Mouse (Mus musculus) heart, adult 8-10 months (tissue): ENCODE results near the gene Mpp3. TPM values are rescaled to one million over a fixed set of nuclear protein-coding genes. Genes with fewer than 3 reads are reported as not detected.
A peak's percentile ranks its signal among the peaks of the same experiment; 100 is the strongest.

Experiments
- DNase-seq: peaks from one replicate; pipeline ENCODE4 v3.0.0; 2022; ENCODE audit warnings: low spot score
- total RNA-seq, 4 experiments: library from RNA; stranded (reverse); gene quantifications; 2 replicates each; pipeline ENCODE4 v1.2.4; 2022

Gene Mpp3
- total RNA-seq, 4 experiments from 2014 or later = 0.92 to 2.6 (median 1.5) TPM

DNA sequence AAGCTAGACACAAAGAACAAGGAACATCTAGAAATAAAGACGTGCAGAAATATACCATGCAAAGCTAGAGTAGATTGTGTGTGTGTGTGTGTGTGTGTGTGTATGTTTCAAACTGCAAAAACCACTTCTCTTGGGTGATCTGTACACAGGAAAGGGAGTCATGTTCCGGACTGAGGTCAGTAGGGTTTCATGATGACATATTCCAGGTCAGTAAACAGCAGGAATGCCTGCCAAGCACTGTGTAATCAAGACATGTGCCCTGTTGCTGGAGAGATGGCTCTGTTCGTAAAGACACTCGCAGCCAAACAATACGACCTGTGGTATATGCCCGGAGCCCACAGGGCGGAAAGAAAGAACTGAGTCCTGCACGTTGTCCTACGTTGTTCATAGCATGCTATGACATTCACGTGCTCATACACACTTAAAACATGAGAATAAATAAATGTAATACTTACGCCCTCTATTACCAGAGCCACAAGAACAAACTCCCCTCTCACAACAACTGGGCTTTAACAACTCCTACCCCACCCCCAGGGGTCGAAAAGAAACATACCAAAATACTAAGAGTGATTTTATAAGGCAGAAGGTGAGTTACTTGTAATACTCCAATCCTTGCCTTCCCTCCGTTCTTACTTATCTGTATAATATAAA is 11.4 kb upstream of the Mpp3 start:
- DNase-seq = no peak

DNA sequence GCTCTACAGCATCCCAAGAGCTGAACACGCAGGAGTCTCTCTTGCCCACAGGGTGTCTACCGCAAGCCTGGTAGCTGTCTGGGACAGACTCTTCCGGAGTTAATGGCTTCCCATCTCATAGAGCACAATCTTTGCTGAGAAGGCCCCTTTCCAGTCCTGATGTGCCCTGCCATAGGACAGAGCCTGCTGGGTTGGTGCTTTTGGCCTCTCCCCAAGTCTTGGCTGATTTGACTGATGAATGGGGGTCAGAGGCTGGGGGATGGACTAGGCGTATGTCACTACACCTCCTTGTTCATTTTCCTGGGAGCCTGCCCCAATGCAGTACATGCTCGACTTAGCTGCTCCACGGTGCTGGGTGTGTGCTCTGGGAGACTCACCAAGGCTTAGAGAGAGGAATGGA is 9.5 kb upstream of the Mpp3 start:
- DNase-seq = no peak

DNA sequence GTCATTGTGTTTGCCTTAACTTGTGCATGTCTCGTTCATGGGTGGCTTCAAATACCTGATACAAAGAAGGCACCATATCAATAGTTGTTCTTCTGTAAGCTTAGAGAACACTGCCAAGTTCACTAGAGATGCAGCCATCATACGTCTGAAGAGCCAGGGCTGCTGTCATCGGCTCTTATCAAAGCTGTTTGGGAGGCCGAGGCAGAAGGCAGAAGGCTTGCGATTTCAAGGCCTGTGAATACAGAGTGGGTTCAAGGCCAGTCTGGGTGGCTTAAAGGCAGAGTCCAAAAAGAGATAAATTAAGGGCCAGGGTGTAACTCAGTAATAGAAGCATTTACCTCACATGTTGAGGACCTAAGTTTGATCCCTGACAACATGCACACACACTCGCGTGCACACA is 8.1 kb upstream of the Mpp3 start:
- no peak for DNase-seq

DNA sequence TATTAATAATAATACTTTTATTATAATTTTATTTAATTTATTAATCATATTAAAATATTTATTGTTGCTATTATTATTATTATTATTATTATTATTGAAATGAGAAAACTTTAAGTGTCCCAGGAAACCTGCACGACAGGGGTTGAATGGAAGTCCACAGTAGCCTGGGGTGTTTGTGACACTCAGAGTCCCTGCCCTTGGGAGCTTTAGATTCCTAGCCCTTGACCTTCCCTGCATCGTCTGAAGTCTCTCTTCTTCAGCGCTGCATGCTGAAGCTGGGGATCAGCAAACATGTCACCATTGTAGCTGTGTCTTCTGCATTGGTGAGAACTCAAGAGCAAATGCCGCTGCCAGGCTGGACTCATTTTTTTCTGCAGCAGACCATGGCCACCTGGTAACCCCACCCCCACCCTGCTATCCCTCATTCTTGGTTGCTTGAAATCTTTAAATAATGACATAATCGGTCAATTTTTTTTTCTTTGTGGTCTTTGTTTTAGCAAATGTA is 7.2 kb upstream of the Mpp3 start:
- DNase-seq = no peak

DNA sequence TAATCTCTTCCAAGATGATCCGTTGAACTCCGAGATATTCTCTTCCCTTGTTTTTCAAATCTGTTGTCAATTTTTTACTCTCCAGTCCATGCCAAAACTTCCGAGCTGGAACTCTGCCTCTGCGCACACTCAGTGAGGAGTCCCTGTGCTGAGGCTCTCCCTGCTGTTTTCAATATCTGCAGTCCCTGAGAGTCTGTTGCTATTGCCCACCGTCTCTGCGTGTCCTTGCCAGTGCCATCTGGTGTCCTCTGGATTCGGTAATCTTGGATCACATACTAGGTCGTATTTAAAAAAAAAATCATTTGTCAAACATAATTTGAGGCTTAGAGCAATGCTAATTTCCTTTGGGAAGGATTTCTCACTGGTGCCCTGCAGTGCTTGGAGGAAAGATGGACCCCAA is 6.6 kb upstream of the Mpp3 start:
- DNase-seq = no peak

DNA sequence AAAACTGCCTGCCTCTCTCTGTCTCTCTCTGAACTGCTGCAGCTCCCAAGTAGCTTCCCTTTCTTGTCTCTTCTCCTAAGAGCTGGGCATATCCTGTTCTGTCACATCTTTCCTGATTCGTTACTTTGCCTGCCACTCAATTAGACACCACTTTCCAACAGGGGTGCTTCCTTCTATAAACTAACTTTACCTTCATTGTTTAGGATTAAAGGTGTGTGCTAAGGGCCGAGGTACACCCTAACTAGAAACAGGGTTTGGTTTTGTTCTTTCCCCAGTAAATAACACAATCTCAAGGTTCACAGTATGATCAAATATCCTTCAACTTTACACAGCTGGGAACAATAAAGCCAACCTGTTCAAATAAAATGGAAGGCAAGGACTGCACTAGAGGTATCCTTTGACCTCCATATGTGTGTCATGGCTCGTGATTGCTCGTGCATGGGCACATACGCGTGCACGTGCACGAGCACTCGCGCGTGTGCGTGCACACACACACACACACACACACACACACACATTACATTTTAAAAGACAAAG is 4.9 kb upstream of the Mpp3 start:
- no peak for DNase-seq

DNA sequence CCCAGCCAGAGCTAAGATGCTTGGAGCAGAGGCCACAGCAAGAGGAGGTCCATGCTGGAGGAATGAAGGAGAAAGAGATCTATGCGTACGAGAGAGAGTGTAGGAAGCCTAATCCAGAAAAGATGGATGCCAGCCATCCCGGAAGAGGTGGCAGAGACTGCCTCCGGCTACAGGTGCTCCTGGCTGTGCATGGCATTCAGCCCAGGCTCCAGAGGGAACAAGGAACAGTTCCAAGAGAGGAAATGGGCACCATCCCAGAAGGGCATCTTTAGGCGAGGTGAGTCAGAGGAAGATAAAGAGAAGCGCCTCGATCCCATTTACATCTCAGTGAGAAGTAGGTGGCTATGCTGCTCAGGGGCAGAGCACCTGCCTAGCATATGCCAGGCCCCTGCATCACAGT is 2.9 kb upstream of the Mpp3 start:
- no peak for DNase-seq

DNA sequence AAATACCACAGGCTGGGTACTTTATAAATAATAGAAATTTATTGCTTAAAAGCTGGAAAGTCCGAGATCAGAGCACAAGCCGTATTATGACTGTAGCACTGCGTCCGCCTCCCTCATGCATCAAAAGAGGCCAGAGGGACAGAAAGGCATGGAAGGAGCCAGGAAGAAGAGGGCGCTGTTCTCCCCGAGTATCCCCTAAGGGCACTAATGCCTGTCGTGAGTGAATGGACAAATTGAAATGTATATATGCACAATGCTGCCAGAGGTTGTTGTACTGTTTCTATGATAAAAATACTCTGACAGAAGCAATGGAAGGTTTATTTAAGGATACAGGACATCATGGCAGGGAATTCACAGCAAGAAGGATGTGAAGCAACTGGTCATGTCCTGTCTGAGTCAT is 1.7 kb upstream of the Mpp3 start:
- DNase-seq = no peak

DNA sequence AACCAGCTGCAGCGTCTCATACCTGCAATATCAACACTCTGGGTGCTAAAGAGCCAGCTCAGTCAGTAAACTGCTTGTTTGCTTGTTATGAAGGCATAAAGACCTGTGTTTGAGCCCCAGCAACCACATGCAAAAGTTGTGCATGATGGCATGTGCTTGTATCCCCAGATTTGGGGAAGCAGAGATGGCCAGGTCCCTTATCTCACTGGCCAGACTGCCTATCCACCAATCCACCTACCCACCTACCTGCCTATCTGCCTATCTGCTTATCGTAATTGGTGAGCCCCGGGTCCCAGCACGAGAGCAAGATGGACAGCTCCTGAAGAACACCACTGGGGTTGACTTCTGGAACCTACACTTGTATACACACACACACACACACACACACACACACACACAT is 1.0 kb upstream of the Mpp3 start:
- DNase-seq = no peak

DNA sequence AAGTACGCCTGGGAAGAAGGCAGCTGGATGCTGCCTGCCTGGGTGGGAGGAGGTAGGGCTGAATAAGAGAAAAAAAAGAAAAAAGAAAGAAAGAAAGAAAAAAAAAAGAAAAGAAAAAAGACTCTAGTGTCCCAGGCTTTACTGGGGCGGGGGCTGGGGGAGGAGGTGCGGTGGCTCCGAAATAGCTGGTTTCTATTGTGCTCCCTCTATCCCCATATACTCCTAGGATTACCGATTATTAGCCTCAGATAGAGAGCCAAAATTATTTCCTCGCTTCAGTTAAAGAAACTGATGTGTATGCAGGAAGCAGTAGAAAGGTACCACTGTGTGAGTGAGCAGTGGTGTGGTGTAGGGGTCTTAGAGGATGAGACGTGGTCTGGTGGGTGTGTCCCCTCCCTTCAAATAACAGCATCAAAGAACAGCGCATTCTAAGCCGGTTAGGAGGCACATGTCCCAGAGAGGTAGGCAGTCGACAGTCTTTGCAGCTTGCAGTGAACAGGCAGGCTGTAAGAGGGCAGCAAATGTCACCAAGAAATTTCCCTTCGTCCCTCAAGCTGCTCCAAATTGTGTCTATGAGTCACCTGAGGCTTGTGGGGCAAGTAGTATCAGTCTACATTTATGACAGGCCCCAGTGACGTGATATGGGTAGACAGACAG is 772 bp downstream of the Mpp3 start:
- no peak for DNase-seq

DNA sequence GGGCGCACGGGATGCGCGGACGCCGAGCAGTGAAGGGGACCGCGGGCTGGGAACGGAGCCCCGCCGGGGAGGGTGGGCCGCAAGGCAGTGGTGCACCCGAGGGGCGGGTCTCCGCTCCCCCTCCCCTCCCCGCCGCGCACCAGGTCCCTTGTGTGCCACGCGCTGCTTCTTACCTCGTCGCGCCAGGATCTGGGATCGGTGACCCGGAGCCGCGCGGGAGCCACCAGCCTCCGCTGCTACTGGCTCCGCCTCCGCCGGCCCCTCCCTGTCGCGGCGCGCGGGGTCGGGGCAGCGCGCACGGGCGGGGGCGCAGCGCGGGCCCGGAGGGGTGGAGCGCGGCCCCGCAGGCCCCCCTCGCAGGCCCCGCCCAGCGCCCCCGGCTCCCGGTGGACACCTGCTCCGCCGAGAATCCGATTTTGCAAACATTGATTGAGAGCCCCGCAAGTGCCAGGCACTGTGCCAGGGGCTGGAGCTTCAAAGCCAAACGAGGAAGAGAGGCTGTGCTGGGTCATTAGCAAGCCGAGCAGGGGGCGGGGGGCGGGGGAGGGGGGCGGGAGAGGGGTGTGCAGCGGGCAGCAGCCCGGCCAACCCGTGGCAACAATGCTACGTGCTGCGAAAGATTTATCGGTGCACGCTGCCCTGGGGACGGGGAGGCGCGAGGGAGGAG is 1.4 kb downstream of the Mpp3 start:
- DNase-seq = peak; percentile 39

DNA sequence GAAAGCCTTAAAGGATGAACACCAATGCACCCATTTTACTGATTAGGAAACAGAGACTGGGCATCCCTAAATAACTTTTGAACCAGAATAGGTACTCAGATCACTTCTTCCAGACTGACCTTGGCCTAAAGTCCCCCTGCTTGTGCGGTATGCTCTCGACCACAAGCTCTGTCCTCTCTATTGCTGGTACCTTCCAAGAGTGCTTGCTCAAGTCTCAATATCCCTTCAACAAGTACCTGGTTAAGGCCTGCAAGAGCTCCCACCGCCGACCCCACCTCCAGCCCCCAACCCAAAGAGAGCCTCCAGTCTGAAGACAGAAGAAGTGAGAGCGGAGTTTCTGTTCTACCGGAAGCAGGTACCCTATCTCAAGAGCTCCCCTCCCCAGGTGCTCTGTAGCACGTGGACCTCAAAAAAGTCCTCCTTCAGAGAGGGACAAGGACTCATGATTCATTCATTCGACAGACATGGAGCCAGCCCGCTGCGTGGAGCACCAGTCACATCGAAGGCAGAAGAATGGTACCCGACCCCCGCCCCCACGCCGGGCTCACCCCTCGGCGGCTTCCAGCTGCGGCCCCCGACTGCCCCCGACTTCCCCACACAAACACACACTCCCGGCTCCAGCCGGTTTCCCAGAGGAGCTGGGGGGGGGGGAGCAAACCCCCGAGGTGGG is 2.1 kb downstream of the Mpp3 start:
- no peak for DNase-seq

DNA sequence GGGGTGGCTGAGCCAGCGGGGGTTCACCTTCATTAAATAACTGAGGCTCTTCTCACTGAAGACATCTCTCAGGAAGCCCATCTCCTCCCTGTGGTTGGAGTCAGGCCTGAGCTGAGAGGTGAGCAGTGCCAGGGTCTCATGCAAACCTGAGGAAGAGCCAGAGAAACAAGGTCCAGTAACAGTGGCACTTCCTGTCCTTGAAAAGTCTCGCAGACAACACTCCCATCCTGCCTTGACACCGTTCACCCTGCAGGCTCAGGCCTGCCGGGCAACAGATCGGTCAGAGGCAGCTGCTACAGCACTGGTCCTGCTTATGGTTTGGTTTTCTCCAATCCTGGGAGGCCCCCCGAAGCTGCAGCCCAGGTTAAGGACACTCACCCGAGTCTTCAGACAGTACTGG is 2.9 kb downstream of the Mpp3 start:
- DNase-seq = no peak

DNA sequence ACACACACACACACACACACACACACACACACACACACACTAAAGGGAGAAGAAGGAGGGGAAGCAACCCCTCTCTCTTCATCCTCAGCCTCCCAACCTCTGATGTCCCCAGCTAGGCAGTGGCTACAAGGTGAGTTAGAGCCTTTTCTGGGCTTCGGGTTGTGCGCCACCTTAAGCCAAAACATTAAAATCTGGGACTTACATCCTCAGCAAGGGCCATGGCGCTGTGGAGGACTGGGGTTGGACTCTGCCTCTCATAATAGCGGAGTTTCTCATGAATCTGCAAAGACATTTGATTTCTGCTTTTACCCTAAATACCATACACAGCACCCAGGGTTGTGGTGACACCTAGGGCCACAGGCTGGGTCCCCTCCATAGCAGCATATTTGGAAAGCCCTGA is 3.4 kb downstream of the Mpp3 start:
- DNase-seq = no peak

DNA sequence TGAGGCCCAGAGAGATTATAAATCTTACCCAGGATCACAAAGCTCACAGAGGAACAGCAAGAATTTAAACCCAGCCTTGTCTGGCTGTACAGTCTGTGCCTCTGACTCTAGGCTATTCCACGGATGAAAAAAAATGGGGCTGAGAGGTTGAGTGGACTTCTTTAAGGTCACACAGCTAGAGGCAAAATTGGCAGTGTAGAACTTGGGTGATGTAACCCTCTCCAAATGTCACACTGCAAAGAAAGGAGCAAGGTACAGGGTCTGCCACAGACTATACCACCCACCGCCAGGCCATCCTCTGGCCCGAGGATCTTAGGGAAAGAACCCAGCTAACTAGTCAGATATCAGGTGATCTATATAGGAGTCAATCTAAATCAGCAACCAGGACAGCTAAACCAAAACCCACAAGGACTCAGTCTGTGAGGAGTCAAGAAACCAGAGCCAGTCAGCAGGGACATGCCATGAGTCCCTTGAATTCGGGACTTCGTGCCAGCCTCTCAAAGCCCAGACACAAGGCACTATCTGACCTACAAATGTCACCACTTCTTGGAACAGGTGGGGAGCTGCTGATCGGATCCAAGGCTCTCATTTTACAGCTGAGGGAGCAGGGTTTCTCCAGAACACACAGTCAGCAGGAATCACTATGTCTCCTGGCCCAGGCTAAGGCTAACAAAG is 4.0 kb downstream of the Mpp3 start:
- no peak for DNase-seq

DNA sequence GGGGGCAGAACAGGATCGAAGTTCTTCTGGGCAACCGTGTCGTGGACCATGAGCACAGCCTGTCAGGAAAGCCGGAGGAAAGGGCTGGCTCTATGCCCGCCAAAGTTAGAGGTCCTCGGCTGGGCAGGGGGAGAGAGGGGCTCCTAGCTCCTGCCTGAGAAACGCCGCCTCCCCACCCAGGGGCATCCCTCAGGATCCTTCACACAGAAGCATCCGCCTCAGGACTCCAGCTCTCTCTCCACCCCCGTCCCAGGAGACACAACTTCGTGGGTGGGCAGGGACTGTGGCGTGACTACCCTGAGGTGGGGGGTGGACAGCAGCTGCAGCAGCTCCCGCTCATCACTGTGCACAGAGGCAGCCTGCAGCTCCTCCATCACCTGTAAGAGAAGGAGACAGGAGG is 4.9 kb downstream of the Mpp3 start:
- no peak for DNase-seq

DNA sequence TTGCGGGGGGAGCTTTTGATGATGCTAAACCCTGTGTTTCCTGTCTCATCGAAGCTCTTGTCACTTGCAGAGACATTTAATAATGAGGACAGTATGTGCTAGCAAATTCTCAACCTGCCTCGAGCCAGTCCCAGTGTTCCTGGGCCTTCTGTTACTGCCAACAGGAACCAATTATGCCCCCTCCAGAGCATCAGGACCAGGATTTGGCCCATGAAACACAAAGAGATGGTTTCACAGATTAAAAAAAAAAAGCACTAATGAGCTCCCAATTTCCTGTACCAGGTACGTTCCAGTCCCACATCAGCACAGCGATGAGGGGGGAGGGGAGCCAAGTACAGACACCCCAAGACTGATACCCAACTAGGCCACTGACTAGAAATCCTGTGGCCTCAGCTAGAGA is 7.1 kb downstream of the Mpp3 start:
- DNase-seq = no peak

DNA sequence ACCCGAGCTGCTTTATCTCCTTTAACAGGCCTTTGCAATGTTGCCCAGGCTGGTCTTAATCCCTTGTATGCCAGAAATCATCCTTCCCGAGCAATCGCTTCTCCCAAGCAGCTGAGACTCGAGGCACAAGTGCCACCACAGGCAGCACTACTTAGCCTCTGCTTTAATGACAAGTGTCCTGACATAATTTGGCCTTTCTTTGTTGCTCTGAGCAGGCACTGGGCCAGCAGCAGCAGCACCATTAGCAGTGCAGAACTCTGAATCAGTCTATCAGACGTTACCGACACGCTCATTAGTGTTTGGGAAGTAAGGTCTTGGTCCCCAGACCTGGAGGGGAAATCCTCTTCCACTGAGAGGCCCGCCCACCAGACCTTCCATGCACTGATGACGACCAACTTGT is 8.5 kb downstream of the Mpp3 start:
- no peak for DNase-seq

DNA sequence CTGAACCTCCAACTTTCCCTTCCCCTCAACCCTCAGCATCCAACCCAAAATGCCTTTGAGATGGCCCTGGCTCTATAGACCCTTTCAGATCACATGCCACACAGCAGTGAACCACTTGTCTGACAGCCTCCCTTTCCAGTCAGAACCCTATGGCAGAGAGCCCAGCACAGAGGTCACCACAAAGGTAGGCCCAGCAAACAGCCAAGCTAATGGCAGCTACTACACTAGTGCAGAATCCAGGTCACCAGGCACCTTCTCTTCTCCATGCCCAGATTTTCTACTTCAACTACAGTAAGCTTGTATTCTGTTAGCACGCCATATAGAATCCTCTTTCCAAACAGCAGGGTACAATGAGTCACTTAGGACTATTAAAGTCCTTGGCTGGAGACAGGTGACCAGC is 12.1 kb downstream of the Mpp3 start:
- DNase-seq = peak; percentile 47

DNA sequence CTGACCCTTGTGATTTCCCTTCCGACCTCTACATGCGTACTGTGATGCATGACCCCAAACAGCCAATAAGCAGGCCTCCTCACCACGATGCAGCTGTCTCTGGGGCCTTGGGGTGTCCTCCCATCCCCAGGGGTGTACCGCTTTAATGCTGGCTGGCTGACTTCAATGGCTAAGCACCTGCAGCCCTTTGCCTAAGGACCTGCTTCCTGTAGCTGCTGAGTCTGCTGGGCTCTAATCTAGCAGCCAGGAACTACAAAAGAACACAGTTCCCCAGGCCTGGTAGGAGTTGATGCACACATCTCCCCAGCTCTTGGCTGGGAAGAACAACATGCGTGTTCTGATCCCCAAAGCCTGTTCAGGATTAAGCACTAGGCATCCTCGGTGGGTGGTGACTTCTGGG is 12.8 kb downstream of the Mpp3 start:
- no peak for DNase-seq

DNA sequence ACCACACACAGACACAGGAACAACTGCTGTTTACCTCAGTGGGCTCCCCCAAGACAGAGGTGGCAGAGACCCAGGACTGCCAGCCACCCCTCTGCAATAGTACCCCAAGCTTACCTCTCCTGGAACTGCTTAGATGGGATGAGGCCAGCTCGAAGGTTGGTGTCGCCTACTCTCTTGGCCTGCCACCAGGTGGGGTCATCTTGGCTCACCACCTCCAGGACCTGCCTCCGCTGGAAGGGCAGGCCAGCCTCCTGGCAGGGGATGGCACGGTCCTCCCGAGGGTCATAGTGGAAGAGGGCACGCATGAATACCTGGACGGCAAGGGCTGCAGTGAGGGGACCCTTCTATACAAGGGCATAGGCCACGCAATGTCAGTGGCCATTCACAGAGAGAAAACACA is 15.1 kb downstream of the Mpp3 start:
- no peak for DNase-seq

DNA sequence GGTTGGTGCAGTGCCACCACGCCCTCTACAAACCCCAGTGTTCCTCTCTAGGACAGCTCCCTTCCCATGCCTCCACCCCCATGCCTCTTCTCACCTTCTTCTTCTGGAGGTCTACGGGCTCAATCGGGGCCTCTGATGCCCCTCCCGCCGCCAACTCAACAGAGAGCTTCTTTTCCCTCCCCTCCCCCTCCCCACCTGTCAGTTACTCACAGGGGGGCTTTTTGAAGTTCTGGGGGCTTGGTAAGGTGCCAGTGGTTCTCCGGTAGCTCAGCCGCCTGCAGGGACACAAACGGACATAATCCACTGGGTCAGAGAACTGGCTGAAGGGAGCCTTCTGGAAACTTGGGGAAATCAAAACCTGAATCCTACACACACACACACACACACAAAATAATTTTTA is 16.8 kb downstream of the Mpp3 start:
- DNase-seq = no peak
